Mouse (Mus musculus) effector memory CD4-positive, alpha-beta T cell, adult 5 months (primary cell): ENCODE data around the gene Phldb3. TPM values are rescaled to one million over a fixed set of nuclear protein-coding genes. Genes with fewer than 3 reads are reported as not detected.

Experiments
- polyA plus RNA-seq: library from polyadenylated mRNA; unstranded; fragments of 100-300 nt; shearing (Covaris generic); gene quantifications from one replicate; pipeline ENCODE4 v1.2.1, GENCODE M21; 2017

Gene Phldb3
- polyA plus RNA-seq = 0.76 TPM

DNA sequence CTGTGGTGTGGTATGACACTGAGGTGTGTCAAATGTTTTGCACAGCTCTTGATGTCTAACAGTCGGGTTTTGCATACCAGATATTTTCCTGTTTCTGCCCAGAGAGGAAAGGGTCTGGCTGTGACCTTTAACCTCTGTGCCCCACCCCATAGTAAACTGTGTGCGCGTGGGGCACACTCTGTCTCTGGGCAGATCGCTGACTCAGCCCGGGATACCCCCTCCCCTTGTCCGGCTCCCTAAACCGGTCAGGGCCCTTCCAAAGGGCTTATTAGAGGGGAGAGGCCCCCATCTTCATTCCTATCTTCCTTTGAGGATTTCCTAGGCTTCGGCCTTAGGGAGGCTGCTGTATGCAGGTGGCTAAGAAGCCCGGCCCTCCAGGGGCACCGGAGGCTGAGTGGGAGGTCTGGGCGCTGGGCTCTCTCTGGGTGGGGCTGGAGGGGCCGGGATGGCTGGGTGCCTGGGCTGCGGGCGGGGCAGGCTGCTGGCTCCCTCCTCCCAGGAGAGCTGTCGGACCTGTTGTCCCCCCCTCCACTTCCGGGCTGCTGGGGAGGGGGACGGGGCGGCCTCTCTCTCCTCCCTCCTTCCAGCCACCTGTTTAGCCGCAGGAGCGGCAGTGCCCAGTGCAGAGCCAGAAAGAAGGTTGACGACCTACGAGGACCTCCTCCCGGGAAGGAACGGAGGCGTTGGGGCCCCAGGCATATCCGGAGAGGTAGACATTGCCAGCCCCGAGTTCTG, at the start of gene Phldb3:
Phldb3 (plus strand) TSS at position 620 of the 735 bp plus-strand sequence.

DNA sequence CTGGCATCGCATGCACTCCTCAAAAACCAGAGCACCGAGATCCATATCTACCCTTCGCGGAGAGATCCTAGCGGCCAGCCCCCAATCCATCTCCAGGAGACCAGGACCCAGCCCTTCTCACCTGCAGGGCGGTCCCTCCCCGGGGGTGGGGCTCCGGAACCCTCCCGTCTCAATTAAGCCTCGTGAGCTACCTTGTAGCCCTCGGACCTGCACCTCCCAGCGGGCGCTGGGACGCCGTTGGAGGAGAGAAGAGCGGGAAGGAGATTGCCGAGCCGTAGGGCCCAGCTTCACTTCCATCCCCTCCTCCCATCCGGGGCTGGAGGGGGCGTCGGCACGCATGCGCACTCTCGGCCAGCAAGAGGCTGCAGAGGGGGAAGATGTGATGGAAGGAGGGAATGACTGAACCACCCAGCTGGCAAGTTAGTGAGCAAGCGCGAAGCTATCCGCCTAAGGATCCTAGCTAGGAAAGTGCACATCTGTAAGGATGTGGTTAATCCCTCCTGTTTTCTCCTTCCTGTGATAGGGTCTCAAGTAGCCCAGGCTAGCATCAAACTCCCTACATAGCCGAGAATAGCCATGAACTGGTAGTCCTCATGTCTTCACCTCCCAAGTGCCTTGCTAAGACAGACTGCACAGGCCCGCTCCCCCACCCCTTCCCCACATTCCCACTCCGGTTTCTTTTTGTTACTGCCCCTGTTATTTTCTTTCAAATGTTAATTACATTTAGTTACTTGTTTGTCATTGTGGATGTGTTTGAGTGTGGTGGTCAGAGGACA, 23.0 kb upstream of the Phldb3 start, which contains the start of the genes Ethe1 and Zfp575:
Ethe1 (plus strand) TSS at position 214 of the 776 bp plus-strand sequence.
Zfp575 (minus strand) TSS at position 312 of the 776 bp plus-strand sequence.

DNA sequence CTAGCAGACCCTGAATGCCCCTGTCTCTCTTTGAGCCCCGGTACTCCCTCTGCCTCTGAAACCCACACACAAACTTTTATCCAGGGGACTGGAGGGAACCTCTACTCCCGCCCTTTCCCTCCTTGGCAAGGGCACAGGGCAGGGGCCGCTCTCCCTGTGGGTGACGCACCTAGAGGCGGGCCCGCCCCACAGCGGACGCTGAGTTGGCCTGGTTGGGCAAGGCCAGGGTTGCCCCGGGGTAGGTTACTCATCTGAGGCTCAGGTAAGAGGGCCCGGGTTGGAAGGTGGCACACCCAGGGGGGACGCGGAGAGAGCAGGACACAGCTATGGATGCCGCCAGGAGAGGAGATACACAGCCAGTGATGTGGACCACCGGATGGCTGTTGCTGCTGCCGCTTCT, 25.7 kb downstream of the Phldb3 start, which contains the start of gene Lypd3:
Lypd3 (plus strand) TSS at position 287 of the 400 bp plus-strand sequence.

DNA sequence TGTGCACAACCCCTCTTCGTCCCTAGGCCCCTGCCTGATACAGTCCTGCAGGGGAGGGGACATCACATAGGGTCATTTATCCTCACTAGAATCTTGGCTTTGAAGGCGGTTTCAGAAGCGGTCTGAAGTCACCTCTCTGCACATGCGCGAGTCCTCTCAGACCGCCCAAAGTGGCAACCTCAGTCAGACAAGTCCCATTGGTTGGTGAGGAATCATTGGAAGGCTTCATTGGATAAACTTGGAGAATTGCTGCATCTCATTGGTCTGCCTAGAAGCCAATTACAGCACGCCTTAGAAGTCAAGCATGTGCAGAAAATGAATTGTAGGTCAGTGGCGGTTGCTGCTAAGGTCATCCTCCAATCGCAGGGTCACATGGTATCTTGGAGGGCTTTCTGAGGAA, 66.0 kb downstream of the Phldb3 start, which contains the start of gene Tex101:
Tex101 (minus strand) TSS at position 101 of the 400 bp plus-strand sequence.

Other genes starting within 250 kb of the Phldb3 start
- gene Kcnn4, start 240.5 kb upstream of the Phldb3 start, polyA plus RNA-seq = 179 TPM
- 54.1 TPM for gene Smg9, start 211.1 kb upstream of the Phldb3 start, polyA plus RNA-seq
- 0.70 TPM for gene Irgc1, start 158.5 kb upstream of the Phldb3 start, polyA plus RNA-seq
- gene Plaur, start 148.3 kb upstream of the Phldb3 start, polyA plus RNA-seq = 14.3 TPM
- 0.40 TPM for gene Cadm4, start 128.7 kb upstream of the Phldb3 start, polyA plus RNA-seq
- 1.0 TPM for gene Zfp428, start 103.8 kb upstream of the Phldb3 start, polyA plus RNA-seq
- gene AC161166.1, start 98.3 kb upstream of the Phldb3 start, polyA plus RNA-seq = not detected
- gene Irgq, start 80.1 kb upstream of the Phldb3 start, polyA plus RNA-seq = 3.6 TPM
- gene Pinlyp, start 64.6 kb upstream of the Phldb3 start, polyA plus RNA-seq = not detected
- 49.9 TPM for gene Xrcc1, start 64.5 kb upstream of the Phldb3 start, polyA plus RNA-seq
- gene Ethe1, start 23.2 kb upstream of the Phldb3 start, polyA plus RNA-seq = 12.2 TPM
- gene Zfp575, start 23.1 kb upstream of the Phldb3 start, polyA plus RNA-seq = 0.22 TPM
- not detected for gene Lypd3, start 25.8 kb downstream of the Phldb3 start, polyA plus RNA-seq
- gene Tex101, start 65.9 kb downstream of the Phldb3 start, polyA plus RNA-seq = not detected
- gene BC049730, start 98.5 kb downstream of the Phldb3 start, polyA plus RNA-seq = not detected
- not detected for gene Gm4763, start 116.1 kb downstream of the Phldb3 start, polyA plus RNA-seq
- gene Cd177, start 149.5 kb downstream of the Phldb3 start, polyA plus RNA-seq = not detected
- not detected for gene Ceacam10, start 166.4 kb downstream of the Phldb3 start, polyA plus RNA-seq